Mouse (Mus musculus): ENCODE measurements around the gene Tfap2a.

- TF ChIP-seq CTCF (conservative IDR thresholded peaks at IDR 0.05; ENCODE audit: low read length) (no peak), POU5F1 (IDR thresholded peaks at IDR 0.05; ENCODE audit: borderline replicate concordance, low read length) (no peak)
These were observed 1.7 kb upstream of the Tfap2a start for GRCm38 (mm10) chr13:40739901-40740300.
